Mouse (Mus musculus) megakaryocyte, embryonic 14.5 days (primary cell): ENCODE measurements around the gene 1700016C15Rik. TPM values are rescaled to one million over a fixed set of nuclear protein-coding genes. Genes with fewer than 3 reads are reported as not detected.

Experiments
- H3K27me3 ChIP-seq: replicated peaks from 2 replicates; pipeline ENCODE3; 2012; ENCODE audit warnings: inconsistent platforms
- H3K36me3 ChIP-seq: replicated peaks from 2 replicates; pipeline ENCODE3; 2012; ENCODE audit warnings: low read length, inconsistent platforms, mixed read lengths
- H3K4me1 ChIP-seq: 2 replicates; pipeline ENCODE4 v1.6.1; 2012; ENCODE audit warnings: inconsistent platforms
- H3K4me3 ChIP-seq: replicated peaks from 2 replicates; pipeline ENCODE3; 2012; ENCODE audit warnings: moderate library complexity, mild to moderate bottlenecking, inconsistent platforms
- H3K9me3 ChIP-seq: 2 replicates; pipeline ENCODE4 v1.6.1; 2012; ENCODE audit warnings: inconsistent platforms
- FLI1 ChIP-seq: IDR thresholded peaks from 2 replicates; pipeline ENCODE4 v1.6.1; 2012; ENCODE audit warnings: low read length, inconsistent platforms, mixed read lengths
- GATA1 ChIP-seq: IDR thresholded peaks from 3 replicates; pipeline ENCODE4 v1.6.1; 2012; ENCODE audit warnings: mixed read lengths, low read length, inconsistent platforms, borderline replicate concordance
- polyA plus RNA-seq: library from polyadenylated mRNA; stranded (reverse); fragments of >175 nt; gene quantifications from 2 replicates; pipeline ENCODE4 v1.2.3, GENCODE M21; 2012; ENCODE audit warnings: low replicate concordance; ENCODE audit not compliant: insufficient read depth

The 1700016C15Rik gene
- not detected in 2 replicates for polyA plus RNA-seq

GRCm38 (mm10) chr1:177729043-177730024, at the start of gene 1700016C15Rik:
Gene 1700016C15Rik (plus strand): TSS chr1:177729814.
- Histone ChIP-seq H3K4me1 (no peaks in the 10 kb centered on the region), H3K4me3 (no peak within 1 kb of the TSS), H3K9me3 (peaks cover 20% of the 10 kb centered on the region), H3K27me3 (peaks cover 3% of the 10 kb centered on the region), H3K36me3 (no peaks in the 10 kb centered on the region)
- TF ChIP-seq FLI1 (no peak), GATA1 (no peak)

GRCm38 (mm10) chr1:177681239-177681638, 48.4 kb upstream of the 1700016C15Rik start:
- TF ChIP-seq FLI1 (no peak), GATA1 (no peak)
- H3K4me1 ChIP-seq: peaks cover 15% of the 10 kb centered on the region
- H3K4me3 ChIP-seq: no peak overlapping the region

DNA sequence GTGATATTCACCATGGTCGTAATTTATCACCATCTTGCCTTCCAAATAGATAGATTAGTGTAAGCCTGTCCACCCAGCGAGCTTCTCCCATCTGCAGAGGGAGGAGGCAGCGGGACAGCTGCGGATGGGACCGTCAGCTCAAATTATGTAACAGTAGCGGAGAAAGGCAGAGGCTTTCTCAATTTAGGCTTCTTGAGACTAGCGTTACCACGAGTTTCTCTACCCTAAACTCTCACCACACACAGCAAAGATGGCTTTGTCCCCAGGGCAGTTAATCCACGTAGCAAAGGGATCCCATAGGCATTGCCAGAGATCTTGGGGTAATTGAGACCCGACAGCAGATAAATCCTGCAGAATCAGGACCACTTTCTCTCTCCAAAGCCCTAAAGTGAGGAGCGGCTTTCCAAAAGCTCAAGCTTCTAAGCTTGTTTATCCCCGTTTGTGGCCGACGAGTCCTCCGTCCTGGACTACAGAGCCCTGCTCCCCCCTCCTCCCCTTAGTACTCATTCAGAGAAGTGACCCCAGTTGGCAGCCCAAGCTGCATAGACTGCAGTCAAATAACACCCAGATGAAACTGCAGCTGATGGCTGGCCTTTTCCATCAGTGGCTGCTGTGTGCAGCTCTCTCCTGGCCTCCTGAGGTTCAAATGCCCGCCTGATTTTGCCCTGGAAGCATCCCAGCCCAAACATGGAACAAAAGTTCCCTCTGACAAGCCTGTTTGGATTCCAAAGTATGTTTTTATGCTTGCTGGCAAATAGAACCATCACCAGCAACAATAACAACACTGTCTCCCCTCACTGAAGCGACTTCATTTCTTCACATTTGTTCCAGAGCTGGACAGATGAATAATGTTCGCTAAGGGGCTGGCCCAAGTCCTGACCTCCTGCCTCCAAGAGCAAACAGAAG, 45.4 kb upstream of the 1700016C15Rik start:
- Histone ChIP-seq H3K9me3 (no peaks in the 10 kb centered on the region), H3K4me1 (peaks cover 23% of the 10 kb centered on the region), H3K27me3 (peaks cover 2% of the 10 kb centered on the region), H3K4me3 (no peak overlapping the region), H3K36me3 (no peaks in the 10 kb centered on the region)
- no peak for TF ChIP-seq FLI1
- TF ChIP-seq GATA1: no peak

More at GRCm38 (mm10) chr1:177681239-177681638, 48.4 kb upstream of the 1700016C15Rik start:
- no peaks in the 10 kb centered on the region for H3K27me3 ChIP-seq
- no peaks in the 10 kb centered on the region for H3K36me3 ChIP-seq
- H3K9me3 ChIP-seq: no peaks in the 10 kb centered on the region

DNA sequence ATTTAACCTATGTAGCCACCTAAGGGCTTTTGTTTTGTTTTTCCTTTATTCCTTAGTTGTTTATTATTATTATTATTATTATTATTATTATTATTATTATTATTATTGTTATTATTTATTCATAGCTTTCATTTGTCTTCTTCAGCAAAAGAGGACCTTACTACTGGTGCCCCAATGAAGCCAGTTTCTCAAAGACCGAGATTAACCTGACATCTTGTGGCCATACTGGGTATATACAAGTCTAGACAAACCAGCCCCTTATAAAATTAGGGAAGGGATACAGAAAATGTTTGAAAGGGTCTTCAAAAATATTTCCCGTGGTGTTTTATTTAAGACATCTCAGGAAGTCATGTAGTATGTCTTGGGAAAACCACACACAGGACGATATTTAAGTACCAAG, 44.7 kb upstream of the 1700016C15Rik start:
- no peaks in the 10 kb centered on the region for H3K36me3 ChIP-seq
- H3K4me1 ChIP-seq: peaks cover 23% of the 10 kb centered on the region
- H3K4me3 ChIP-seq: no peak overlapping the region
- TF ChIP-seq GATA1: no peak
- no peak for TF ChIP-seq FLI1
- H3K9me3 ChIP-seq: no peaks in the 10 kb centered on the region
- H3K27me3 ChIP-seq: peaks cover 2% of the 10 kb centered on the region

GRCm38 (mm10) chr1:177686137-177686536, 43.5 kb upstream of the 1700016C15Rik start:
- Histone ChIP-seq H3K4me1 (peaks cover 21% of the 10 kb centered on the region), H3K9me3 (no peaks in the 10 kb centered on the region), H3K4me3 (no peak overlapping the region), H3K27me3 (peaks cover 4% of the 10 kb centered on the region), H3K36me3 (no peaks in the 10 kb centered on the region)
- no peak for TF ChIP-seq FLI1
- TF ChIP-seq GATA1: no peak

- H3K4me1 ChIP-seq: peaks cover 17% of the 10 kb centered on the region
- no peaks in the 10 kb centered on the region for H3K9me3 ChIP-seq
- peaks cover 5% of the 10 kb centered on the region for H3K27me3 ChIP-seq
- H3K4me3 ChIP-seq: no peak overlapping the region
- TF ChIP-seq GATA1: no peak
- no peak for TF ChIP-seq FLI1
- no peaks in the 10 kb centered on the region for H3K36me3 ChIP-seq
These were observed 42.6 kb upstream of the 1700016C15Rik start for GRCm38 (mm10) chr1:177686982-177687381.

- Histone ChIP-seq H3K4me1 (peaks cover 3% of the 10 kb centered on the region; the same call in 1 of the 2 replicates), H3K36me3 (no peaks in the 10 kb centered on the region), H3K9me3 (no peaks in the 10 kb centered on the region), H3K27me3 (peaks cover 14% of the 10 kb centered on the region), H3K4me3 (no peak overlapping the region)
- TF ChIP-seq FLI1 (no peak), GATA1 (no peak)
These were observed 37.1 kb upstream of the 1700016C15Rik start for GRCm38 (mm10) chr1:177692491-177692890.

DNA sequence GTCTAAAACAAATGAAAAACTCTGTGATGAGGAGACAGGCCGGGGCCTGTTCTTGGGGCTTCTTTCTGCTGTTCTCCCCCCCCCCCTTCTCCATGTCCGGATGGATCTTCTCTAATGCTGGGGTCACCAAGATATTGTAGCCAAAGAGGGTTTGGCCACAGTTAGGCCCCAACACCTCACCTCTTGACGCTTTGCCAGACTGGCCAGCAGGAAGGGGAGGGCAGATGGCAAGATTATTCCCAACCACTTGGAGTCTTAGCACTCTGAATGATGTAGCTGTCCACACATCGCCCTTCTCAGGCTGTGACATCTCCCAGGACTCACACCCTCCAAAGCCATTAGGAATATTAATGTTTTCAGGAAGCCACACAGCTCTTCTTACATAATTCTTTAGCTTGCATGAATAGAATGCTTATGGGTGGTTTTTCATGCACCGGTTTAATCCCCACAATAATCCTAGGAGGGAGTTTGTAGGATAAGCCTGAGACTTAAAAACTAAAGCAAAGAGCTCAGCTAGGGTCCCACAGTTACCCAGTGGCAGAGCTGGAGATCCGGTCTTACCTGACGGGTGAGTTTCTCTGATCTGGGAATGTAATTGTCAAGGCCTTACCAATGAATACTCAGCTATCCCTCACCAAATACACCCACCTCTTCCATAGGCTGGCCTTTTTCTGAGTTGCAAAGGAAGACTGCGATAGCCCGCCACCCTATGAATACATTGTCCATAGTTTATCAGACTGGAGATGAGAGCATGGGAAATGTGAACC, 35.9 kb upstream of the 1700016C15Rik start:
- H3K4me1 ChIP-seq: peaks cover 3% of the 10 kb centered on the region; the same call in 1 of the 2 replicates
- TF ChIP-seq FLI1 (no peak), GATA1 (no peak)

DNA sequence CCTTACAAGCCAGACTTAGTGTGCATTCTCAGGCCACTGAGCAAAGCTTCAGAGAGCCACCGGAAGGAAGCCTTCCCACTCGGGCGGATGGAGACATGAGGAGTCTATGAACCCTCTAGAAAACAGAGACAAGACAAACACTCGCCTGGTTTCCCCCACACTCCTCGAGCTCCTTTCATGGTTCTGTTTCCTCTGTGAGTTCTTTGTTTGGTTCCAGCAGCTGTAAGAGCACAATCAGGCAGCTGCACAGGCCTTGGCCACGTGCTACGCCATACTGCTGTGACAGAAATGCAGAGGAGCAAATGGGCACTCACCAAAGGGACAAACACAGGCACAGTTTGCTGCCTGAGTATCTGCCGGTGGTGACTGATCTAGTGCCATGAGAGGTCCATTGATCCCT, 29.1 kb upstream of the 1700016C15Rik start:
- Histone ChIP-seq H3K36me3 (no peaks in the 10 kb centered on the region), H3K4me3 (no peak overlapping the region), H3K27me3 (peaks cover 10% of the 10 kb centered on the region), H3K4me1 (peaks cover 37% of the 10 kb centered on the region), H3K9me3 (no peaks in the 10 kb centered on the region)
- no peak for TF ChIP-seq GATA1
- no peak for TF ChIP-seq FLI1

More for the DNA sequence above, 35.9 kb upstream of the 1700016C15Rik start:
- Histone ChIP-seq H3K9me3 (no peaks in the 10 kb centered on the region), H3K27me3 (peaks cover 14% of the 10 kb centered on the region), H3K36me3 (no peaks in the 10 kb centered on the region), H3K4me3 (no peak overlapping the region)
